Mouse (Mus musculus): ENCODE data around the gene Tmem8.
A peak's percentile ranks its signal among the peaks of the same experiment; 100 is the strongest.
"Not testable (repeated sequence)": the region's sequence is repeated elsewhere in the genome, so short reads cannot be mapped to it uniquely, and the experiment has no call there.

The Tmem8 gene

DNA sequence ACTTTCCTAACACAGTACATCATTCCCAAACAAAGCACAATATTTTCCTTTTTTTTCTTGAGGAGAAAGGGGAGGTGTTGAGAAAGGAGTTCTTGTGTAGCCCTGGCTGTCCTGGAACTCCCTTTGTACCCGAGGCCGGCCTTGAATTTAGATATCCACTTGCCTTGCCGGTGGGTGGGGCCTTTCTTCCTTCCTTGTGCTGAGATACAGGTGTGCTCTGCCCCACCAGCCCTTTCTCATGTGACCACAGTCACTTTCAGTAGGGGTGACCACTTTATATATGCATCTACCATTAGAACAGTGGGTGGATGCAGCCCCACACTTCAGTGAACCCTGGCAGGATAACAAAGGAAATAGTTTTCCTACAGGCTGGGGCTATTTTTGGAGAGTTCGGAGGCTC is 1.4 kb upstream of the Tmem8 start:
- DNase-seq (ENCODE audit: low read depth, low spot score), result no peak

DNA sequence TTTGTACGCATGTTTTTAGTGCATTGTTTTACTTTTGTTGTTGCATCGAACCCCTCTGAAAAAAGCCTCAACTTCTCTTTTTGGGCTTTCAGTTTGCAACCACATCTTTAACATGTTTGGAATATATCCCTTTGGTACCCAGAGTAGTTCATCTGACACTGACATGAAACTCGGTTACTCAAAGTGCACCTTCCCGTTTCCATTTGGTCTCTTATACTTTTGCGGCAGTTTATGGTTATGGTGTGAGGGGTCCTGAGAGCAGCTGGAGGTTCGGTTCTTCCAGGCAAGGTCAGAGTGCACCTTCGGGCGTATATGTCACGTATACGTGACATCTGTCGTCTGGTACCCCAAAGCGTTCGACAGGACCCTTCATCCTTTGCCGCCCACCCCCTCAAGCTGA is 348 bp upstream of the Tmem8 start:
- DNase-seq (ENCODE audit: low read depth, low spot score), result no peak

DNA sequence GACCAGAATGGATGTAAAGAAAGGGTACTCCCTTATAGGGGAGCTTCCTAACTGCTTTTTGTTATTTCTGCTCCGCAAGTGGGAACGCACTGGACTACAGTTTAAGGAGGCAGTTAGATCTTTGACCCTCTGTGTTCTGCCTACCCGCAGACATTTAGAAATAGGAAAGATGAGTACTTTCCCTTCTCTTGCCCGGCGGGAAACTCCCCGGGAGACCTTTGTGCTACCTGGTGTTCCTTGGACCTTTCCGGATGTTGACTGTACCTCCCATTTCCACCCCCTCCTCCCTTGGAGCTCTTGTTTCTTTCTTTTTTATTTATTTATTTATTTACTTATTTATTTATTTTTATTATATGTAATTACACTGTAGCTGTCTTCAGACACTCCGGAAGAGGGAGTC is 962 bp downstream of the Tmem8 start:
- DNase-seq (ENCODE audit: low read depth, low spot score), result no peak

DNA sequence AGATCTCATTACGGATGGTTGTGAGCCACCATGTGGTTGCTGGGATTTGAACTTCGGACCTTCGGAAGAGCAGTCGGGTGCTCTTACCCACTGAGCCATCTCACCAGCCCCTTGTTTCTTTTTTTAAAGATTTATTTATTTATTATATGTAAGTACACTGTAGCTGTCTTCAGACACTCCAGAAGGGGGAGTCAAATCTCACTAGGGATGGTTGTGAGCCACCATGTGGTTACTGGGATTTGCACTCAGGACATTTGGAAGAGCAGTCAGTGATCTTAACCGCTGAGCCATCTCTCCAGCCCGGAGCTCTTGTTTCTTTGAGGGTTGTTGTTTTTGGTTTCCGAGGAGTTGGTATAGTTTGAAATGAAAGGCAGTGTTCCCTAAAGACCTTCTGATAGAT is 1.4 kb downstream of the Tmem8 start:
- DNase-seq (ENCODE audit: low read depth, low spot score), result not testable (repeated sequence)

DNA sequence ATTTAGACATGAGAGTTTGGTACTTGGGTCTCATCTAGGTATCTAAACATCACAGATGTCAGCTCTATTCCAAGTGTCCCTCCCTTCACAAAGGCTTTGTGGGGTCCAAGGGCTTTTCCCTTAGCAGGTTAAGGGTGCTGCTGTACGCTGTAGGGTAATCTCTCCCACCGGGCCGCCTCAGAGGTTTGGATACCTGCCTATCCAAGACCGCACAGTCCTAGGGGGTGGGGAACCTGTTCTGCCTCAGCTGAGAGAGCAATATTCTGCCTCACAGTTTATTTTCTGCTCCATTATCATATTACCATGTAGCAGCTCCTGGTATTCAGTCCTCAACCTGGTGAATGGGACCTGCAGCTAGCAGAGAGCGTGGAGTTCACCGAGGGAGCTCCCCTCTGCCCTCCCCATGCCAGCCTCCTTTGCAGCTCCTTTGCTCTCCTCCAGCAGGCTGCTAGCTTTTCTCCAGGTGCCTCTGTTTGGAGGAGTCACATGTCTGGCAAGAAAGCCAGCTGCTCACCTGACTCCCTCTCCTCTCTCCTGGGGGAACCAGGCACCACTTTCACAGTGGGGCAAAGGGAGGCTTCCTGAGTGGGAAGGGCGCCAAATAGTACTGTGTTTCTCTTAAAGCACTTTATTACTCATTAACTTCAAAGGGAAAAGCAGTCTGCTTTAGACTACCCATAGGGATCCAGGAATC is 2.3 kb downstream of the Tmem8 start:
- no peak for DNase-seq (ENCODE audit: low read depth, low spot score)

DNA sequence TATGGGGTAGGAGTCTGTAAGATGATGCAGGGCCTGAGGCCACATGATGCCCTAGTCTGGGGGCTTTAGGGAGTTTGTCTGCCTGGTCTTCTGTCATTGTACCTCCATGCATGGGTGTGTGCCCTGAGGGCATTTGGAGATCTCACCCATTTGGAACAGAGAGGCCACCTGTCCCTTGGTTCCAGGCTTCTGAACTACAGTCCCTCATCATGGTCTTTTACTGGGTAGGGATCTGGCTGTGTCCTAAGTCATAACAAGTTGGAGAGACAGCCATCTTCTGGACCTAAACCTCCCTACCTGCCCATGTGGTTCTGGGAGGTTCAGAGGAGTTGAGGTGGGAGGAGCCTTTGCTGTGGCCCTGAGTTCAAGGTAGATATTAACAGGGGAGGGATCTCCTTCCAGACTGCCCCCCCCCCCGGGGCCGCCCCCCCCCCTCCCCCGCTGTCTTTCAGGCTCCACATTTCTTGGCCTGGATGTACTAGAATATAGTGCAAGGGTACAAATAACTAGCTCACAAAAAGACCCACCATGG is 2.9 kb downstream of the Tmem8 start:
- DNase-seq (ENCODE audit: low read depth, low spot score), result no peak

DNA sequence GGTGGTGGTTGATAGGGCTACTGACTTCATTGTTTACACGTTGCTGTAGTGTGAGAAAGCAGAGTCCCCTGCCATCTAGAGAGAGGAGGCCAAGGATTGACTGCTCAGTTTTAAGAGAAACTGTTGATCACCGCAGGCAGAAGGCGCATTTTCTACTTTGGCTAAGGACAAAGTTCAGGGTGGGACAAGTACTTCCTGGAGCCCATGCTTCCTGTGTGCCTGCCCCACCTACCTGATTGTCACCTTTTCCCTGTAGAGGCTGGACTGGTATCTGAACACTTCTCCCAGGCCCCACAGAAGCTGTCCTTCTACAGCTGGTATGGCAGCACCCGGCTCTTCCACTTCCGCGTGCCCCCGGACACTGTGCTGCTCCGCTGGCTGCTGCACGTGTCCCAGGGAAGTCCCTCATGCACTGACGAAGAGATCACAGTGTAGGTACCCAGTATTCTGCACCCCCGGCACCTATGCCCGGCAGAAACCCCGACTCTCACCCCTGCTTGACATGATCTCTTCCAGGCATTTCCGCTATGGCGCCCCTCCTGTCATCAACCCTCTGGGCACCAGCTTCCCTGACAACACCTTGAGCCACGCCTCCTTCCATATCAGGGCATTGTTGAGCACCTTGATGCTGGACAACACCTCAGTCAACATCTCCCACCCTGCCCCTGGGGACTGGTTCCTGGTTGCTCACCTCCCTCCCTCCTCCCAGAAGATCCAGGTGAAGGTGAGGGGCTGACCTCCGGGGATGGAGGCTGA is 3.6 kb downstream of the Tmem8 start:
- no peak for DNase-seq (ENCODE audit: low read depth, low spot score)

DNA sequence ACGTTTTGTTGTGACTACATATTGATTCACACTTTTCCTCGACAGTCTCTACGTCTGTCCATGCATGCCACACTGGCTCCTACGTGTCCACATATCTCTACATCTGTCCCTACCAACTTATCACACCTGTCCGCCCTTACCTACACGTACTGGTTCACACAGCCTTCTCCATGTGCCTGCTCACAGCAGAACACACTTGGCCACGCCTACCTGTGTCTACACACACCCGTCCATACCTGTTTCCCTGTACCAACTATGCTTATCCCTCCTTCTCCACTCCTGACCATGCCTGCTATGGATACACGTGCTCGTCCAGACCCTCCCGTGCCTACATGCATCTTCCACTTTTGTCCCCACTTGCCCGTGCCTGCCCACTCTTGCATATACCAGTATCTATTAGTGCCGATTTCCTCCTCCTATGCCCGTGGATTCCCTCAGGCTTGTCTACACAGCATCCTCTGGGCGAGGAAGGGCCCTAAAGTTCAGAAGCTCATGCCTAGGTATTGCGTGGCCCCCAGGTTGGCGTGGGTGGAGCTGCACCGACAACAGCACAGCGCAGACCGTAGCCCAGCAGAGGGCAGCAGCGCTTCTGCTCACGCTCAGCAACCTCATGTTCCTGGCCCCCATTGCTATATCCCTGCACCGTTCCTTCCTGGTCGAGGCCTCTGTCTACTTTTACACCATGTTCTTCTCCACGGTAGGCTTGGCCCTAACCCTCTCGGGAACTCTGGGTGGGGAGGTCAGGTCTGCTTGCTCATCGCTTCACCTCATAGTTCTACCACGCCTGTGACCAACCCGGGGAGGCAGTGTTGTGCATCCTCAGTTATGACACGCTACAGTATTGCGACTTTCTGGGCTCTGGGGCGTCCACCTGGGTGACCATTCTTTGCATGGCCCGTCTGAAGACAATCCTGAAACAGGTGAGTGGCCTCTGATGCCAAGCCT is 6.9 kb downstream of the Tmem8 start:
- DNase-seq (ENCODE audit: low read depth, low spot score), result peak; percentile 64

DNA sequence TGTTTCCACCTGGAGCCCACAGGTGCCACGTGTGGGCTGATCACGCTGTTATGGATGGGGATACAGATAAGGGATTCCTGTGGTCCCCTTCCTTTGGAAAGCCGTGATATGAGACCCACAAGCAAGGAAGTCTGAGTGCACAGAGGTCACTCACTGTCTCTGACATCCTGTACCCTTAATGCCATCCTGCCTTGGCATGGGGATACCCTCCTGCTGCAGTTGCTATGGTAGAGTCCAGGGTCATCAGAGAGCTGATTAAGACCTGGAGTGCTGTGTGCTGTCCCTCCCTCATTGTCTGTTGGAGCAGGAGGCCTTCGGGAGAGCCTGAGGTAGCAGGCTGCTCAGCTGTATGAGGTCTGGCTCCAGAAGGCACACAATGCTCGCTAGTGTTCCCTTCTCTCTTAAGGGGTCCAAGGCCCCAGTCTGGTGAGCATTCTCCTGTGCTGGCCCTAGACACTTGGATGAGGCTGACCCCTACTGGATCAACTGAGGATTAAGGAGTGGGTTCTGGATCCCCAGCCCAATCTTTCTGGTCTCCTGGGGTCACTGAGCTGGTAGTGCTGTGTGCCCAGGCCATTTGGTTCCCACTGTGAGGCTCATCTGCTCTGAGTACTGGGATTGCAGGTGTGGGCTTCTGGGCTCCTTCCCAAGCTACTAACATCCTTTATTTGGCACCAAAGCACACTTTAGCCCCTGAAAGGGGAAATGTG is 9.5 kb downstream of the Tmem8 start:
- no peak for DNase-seq (ENCODE audit: low read depth, low spot score)

DNA sequence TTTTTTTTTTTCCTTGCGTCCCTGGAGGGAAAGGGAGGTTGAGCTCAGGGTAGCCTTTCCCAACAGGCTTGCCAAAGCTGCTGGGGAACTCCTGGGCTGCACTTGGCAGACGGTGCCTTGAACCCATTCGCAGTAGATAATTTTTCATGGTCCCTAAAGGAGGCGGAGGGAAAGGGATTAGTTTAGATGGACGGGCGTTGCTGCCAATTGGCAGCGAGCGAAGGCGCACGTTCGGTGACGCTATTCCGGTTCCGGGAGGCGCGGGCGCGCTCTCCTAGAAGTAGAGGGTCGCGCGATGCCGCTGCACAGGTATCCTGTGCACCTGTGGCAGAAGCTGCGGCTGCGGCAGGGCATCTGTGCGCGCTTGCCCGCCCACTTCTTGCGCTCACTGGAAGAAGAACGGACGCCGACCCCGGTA is 10.2 kb downstream of the Tmem8 start, which contains the start of gene Mrpl28:
TSS of gene Mrpl28 (plus strand) at position 234 of the 418 bp plus-strand sequence.
- DNase-seq (ENCODE audit: low read depth, low spot score), result peak; percentile 99

DNA sequence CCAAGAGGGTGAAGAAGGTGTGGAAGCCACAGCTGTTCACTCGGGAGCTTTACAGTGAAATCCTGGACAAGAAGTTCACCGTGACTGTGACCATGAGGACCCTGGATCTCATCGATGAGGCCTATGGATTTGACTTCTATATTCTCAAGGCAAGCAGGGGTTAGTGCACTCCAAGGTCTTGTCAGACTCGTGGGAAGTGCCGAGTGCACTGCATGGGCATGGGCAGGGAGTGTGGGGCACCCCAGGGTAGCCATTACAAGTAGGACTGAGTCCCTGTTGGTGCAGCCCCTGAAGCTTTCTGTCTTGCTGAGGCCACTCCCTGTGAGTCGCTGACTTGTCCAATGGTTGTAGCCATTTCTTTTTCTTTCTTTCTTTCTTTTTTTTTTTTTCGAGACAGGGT is 11.5 kb downstream of the Tmem8 start:
- DNase-seq (ENCODE audit: low read depth, low spot score), result no peak

DNA sequence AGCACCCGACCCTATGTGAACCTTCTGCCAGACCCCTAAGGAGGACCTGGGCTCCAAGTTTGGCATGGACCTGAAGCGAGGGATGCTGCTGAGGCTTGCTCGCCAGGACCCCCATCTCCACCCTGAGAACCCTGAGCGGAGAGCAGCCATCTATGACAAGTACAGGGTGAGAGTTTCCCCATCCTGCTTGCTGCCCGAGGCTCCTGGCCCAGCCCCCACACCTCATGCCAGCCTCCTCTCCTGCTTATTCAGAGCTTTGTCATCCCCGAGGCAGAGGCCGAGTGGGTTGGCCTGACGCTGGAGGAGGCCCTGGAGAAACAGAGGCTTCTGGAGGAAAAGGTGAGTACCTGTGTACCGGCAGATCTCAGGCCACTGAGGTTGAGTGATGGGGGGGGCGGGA is 12.1 kb downstream of the Tmem8 start:
- no peak for DNase-seq (ENCODE audit: low read depth, low spot score)

DNA sequence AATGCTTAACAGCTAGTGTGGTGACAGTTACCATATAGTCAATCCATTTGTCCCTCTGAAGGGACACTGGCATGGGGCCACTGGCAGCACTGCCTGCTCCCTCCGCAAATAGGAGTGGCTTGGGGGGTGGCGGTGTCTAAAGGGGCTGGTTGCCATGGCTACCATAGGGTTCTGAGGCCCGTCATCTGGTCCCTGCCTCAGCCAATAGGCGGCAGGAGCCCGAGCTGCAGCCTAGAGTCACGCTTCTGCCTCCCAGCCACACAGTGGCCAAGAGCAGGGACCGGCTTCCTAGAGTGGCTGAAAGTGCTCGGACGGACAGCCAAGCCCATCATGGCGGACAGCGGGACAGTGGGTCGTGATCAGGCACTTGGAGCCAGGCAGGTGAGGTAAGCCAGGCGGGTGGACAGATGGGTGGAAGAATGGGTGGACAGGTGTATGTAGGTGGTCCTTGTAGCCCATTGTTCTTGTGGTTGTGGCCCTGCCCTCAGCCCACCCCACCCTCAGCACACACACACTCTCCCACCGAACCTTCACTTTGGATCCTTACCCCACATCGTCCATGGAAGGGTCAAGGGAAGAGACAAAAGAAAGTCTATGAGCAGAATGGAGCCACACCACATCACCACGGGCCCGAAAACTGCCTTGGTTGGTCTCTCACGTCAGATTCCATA is 18.1 kb downstream of the Tmem8 start:
- no peak for DNase-seq (ENCODE audit: low read depth, low spot score)

DNA sequence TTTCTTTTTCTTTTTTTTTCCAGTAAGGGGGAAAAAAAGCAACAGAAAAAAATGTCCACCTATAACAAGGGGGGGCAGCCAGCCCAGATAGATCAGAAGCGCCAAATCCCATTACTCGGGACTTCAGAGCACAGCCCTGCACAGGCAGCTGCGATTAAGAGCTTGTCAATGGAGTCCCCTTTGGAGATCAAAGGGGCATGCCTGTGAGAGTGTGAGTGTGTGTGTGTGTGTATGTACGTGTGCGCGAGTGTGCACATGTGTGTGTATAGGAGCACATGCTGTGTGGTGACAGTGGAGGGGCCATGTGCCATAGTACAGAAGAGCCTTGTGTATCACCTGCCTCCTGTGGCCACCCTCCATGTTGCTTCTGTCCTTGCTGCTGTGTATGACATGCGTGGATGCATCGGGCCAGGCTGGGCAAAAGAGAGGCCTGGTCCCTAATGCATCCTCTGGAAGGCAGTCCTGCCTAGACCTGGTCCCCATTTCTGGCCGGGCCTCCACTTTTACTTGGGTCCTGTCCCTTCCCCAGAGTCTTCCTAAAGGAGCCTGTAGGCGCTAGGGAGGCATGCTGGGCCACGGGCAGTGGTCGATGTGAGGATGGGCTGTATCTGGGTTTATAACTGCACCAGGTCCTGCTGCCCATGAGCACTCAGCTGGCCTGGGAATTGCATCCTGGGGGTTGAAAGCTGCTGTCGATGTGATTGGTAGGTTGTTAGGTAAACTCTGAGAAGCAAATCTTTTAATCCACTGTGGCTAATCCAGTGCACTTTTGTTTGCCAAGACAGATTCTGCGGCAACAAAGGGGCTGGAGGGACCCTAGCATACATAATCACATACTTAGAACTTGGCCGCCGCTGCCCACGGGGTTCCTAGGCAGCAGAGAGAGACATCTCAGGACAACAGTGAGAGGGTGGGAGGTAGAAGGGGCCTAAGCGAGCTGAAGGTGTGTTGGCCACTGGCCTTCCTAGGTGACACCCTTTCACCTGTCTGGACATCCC is 19.1 kb downstream of the Tmem8 start:
- DNase-seq (ENCODE audit: low read depth, low spot score), result no peak

DNA sequence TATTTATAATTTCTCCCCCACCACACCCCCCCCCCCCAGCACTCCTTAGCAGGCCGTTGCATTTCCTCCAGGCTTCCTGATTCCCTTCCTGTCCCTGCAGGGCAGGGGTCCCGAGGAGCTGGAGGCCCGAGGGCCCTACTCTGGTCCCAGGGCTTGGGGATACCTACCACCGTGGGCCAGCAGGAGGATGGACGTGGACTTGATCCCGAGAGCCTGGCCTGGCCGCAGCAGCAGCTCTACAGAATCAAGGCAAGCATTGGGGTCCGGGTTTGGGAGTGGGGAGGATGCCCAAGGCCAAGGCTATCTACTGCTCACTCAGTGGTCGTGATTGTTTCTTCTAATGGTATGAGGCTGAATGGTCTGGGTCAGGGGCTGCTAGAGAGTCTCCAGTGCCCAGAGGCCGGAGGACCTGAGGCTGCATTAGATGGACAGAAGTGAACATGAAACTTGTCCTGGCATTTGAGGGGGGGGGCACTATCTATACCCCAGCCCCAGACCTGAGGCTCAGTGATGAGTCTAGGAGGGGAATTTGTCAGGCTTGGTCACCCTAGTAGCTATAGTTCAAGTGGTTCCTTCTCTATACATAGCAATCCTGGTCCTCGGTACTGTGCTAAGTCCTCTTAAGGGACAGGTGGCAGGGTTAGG is 24.1 kb downstream of the Tmem8 start:
- no peak for DNase-seq (ENCODE audit: low read depth, low spot score)

DNA sequence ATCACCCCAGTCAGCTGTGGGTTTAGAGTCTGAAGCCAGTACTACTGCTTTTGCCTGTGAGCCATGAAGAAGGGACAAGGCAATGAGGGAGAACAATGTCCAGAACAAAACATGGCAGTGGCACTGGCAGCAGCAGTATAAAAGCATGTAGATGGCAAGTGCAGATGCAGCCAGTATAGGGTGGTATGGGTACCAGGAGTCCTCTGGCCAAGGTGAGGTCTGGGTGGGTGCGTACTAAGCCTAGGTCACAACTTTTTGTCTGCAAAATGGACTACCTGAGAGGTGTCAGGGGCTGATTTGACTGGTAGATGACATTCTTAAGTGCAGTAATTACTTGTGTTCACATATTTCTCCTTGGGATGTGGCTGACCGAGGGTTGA is 24.6 kb downstream of the Tmem8 start:
- no peak for DNase-seq (ENCODE audit: low read depth, low spot score)

DNA sequence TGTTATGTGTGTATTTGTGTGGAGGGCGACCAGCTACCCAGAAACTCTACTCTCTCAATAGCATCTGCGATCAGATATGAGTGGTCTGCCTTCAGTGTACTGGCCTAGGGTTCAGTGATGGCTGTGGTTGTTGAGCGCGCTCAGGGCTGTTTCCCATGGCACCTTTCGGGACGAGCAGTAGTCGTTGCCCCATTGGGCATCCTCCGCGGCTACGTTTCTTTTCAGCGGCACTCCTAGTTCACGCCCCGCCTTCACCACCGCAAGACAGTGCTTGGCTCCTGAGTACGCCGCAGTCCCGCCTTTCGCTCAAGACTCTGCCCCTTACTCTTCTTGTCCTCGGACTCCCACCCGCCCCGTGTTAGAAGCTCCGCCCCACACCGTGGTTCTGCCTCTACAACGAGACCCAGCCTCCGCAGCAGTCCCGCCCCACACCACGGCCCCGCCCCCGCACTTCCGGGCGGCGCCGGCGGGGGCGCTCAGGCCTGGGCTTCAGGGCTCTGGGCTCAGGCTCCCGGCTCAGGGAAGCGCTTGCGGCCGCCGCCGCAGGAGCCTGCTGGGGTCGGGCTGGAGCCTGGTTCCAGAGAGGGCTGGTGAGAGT is 25.2 kb downstream of the Tmem8 start, which contains the start of gene Axin1:
TSS of gene Axin1 (plus strand) at position 450 of the 598 bp plus-strand sequence.
- peak; percentile 97 for DNase-seq (ENCODE audit: low read depth, low spot score)

DNA sequence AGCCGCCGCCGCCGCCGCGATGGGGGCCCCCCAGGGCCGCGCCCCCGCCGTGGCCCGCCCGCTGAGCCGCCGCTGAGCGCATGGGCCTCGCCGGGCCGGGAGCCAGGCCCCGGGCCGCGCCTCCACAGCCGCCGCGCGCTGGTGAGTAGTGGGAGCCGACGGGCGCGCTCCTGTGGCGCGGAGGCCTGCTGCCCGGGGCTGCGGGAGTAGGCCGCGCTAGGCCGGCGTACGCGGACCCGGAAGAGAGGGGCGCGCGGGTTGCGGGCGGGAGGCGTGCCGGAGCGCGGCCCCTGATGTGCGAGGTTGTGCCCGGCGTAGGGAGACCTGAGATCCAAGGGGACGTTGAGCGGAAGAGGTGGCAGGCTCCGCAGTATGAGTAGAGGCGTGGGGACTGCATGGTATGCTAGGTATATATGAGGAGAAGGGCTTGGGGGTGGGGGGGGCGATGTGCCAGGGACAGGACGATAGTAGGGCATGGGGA is 25.8 kb downstream of the Tmem8 start:
- DNase-seq (ENCODE audit: low read depth, low spot score), result peak; percentile 16

All from forelimb bud, embryonic 11.5 days (tissue).